Mouse (Mus musculus): ENCODE results near the gene Cubn. TPM values are rescaled to one million over a fixed set of nuclear protein-coding genes. Genes with fewer than 3 reads are reported as not detected.

The Cubn gene
- polyA plus RNA-seq, 1 experiment from 2014 or later = 0.40 TPM

- Histone ChIP-seq H3K4me2 (ENCODE audit: low read length) (no peak overlapping the region), H3K9me3 (ENCODE audit: control insufficient read depth, low read length) (no peaks in the 10 kb centered on the region)
- 85% methylated on average over 5 of the region's 5 CpGs for WGBS
Measured at GRCm38 (mm10) chr2:13404986-13405678, 86.5 kb downstream of the Cubn start.

GRCm38 (mm10) chr2:13400831-13401230 lies 90.8 kb downstream of the Cubn start:
- H3K27ac ChIP-seq (ENCODE audit: low read depth, low read length) = no peak overlapping the region
- no peaks in the 10 kb centered on the region for H3K27me3 ChIP-seq (replicated peaks; ENCODE audit: control insufficient read depth, insufficient read depth, low read length)
- H3K36me3 ChIP-seq (ENCODE audit: control insufficient read depth, insufficient read depth, low read length) = no peaks in the 10 kb centered on the region
- 85% methylated on average over 6 of the region's 6 CpGs for WGBS
- H3K4me3 ChIP-seq (ENCODE audit: low read length) = no peak overlapping the region
- no peak overlapping the region for H3K4me2 ChIP-seq (ENCODE audit: low read length)
- no peaks in the 10 kb centered on the region for H3K9me3 ChIP-seq (ENCODE audit: control insufficient read depth, low read length)
- no peak overlapping the region for H3K9ac ChIP-seq (ENCODE audit: low read depth, low read length)
- ATAC-seq = no peak
- H3K4me1 ChIP-seq (ENCODE audit: control insufficient read depth, insufficient read depth, low read depth, low read length) = peaks cover 7% of the 10 kb centered on the region

More at GRCm38 (mm10) chr2:13404986-13405678, 86.5 kb downstream of the Cubn start:
- ATAC-seq = no peak
- Histone ChIP-seq H3K4me1 (ENCODE audit: control insufficient read depth, insufficient read depth, low read depth, low read length) (peaks cover 5% of the 10 kb centered on the region; the same call in 1 of the 2 replicates), H3K4me3 (ENCODE audit: low read length) (no peak overlapping the region), H3K9ac (ENCODE audit: low read depth, low read length) (no peak overlapping the region), H3K27ac (ENCODE audit: low read depth, low read length) (no peak overlapping the region), H3K27me3 (replicated peaks; ENCODE audit: control insufficient read depth, insufficient read depth, low read length) (no peaks in the 10 kb centered on the region), H3K36me3 (ENCODE audit: control insufficient read depth, insufficient read depth, low read length) (no peaks in the 10 kb centered on the region)

- Histone ChIP-seq H3K4me3 (ENCODE audit: low read length) (no peak overlapping the region), H3K27ac (ENCODE audit: low read depth, low read length) (peak overlapping the region; percentile 54), H3K4me1 (ENCODE audit: control insufficient read depth, insufficient read depth, low read depth, low read length) (peaks cover 9% of the 10 kb centered on the region), H3K9ac (ENCODE audit: low read depth, low read length) (no peak overlapping the region), H3K4me2 (ENCODE audit: low read length) (no peak overlapping the region), H3K36me3 (ENCODE audit: control insufficient read depth, insufficient read depth, low read length) (no peaks in the 10 kb centered on the region), H3K27me3 (replicated peaks; ENCODE audit: control insufficient read depth, insufficient read depth, low read length) (no peaks in the 10 kb centered on the region), H3K9me3 (ENCODE audit: control insufficient read depth, low read length) (no peaks in the 10 kb centered on the region)
- ATAC-seq = peak; percentile 54
- 48% methylated on average over 5 of the region's 5 CpGs for WGBS
Measured at GRCm38 (mm10) chr2:13399480-13400072, 92.0 kb downstream of the Cubn start.

GRCm38 (mm10) chr2:13398955-13399354 lies 92.7 kb downstream of the Cubn start:
- Histone ChIP-seq H3K27me3 (replicated peaks; ENCODE audit: control insufficient read depth, insufficient read depth, low read length) (no peaks in the 10 kb centered on the region), H3K27ac (ENCODE audit: low read depth, low read length) (peak overlapping the region; percentile 56), H3K9me3 (ENCODE audit: control insufficient read depth, low read length) (no peaks in the 10 kb centered on the region), H3K36me3 (ENCODE audit: control insufficient read depth, insufficient read depth, low read length) (no peaks in the 10 kb centered on the region), H3K4me3 (ENCODE audit: low read length) (no peak overlapping the region), H3K9ac (ENCODE audit: low read depth, low read length) (no peak overlapping the region), H3K4me1 (ENCODE audit: control insufficient read depth, insufficient read depth, low read depth, low read length) (peaks cover 10% of the 10 kb centered on the region), H3K4me2 (ENCODE audit: low read length) (no peak overlapping the region)
- ATAC-seq = peak; percentile 90
- WGBS = 8% methylated on average over 2 of the region's 2 CpGs

GRCm38 (mm10) chr2:13398551-13398950 lies 93.1 kb downstream of the Cubn start:
- no peaks in the 10 kb centered on the region for H3K9me3 ChIP-seq (ENCODE audit: control insufficient read depth, low read length)
- H3K4me3 ChIP-seq (ENCODE audit: low read length) = no peak overlapping the region
- peak overlapping the region; percentile 56; the same call in 1 of the 2 replicates for H3K27ac ChIP-seq (ENCODE audit: low read depth, low read length)
- peaks cover 10% of the 10 kb centered on the region for H3K4me1 ChIP-seq (ENCODE audit: control insufficient read depth, insufficient read depth, low read depth, low read length)
- no peaks in the 10 kb centered on the region for H3K36me3 ChIP-seq (ENCODE audit: control insufficient read depth, insufficient read depth, low read length)
- no peak overlapping the region for H3K9ac ChIP-seq (ENCODE audit: low read depth, low read length)
- no peaks in the 10 kb centered on the region for H3K27me3 ChIP-seq (replicated peaks; ENCODE audit: control insufficient read depth, insufficient read depth, low read length)
- peak; percentile 66 for ATAC-seq
- WGBS = 33% methylated on average over 4 of the region's 4 CpGs
- H3K4me2 ChIP-seq (ENCODE audit: low read length) = no peak overlapping the region

GRCm38 (mm10) chr2:13396124-13396540 lies 95.5 kb downstream of the Cubn start:
- no peak overlapping the region for H3K9ac ChIP-seq (ENCODE audit: low read depth, low read length)
- H3K27ac ChIP-seq (ENCODE audit: low read depth, low read length) = no peak overlapping the region; the same call in 1 of the 2 replicates
- H3K36me3 ChIP-seq (ENCODE audit: control insufficient read depth, insufficient read depth, low read length) = no peaks in the 10 kb centered on the region
- no peaks in the 10 kb centered on the region for H3K27me3 ChIP-seq (replicated peaks; ENCODE audit: control insufficient read depth, insufficient read depth, low read length)
- H3K4me2 ChIP-seq (ENCODE audit: low read length) = no peak overlapping the region
- H3K9me3 ChIP-seq (ENCODE audit: control insufficient read depth, low read length) = no peaks in the 10 kb centered on the region
- 24% methylated on average over 3 of the region's 3 CpGs for WGBS
- H3K4me3 ChIP-seq (ENCODE audit: low read length) = no peak overlapping the region
- peaks cover 10% of the 10 kb centered on the region for H3K4me1 ChIP-seq (ENCODE audit: control insufficient read depth, insufficient read depth, low read depth, low read length)
- ATAC-seq = no peak

- Histone ChIP-seq H3K27ac (ENCODE audit: low read depth, low read length) (no peak overlapping the region), H3K4me2 (ENCODE audit: low read length) (no peak overlapping the region), H3K36me3 (ENCODE audit: control insufficient read depth, insufficient read depth, low read length) (no peaks in the 10 kb centered on the region), H3K4me3 (ENCODE audit: low read length) (no peak overlapping the region), H3K27me3 (replicated peaks; ENCODE audit: control insufficient read depth, insufficient read depth, low read length) (no peaks in the 10 kb centered on the region), H3K9me3 (ENCODE audit: control insufficient read depth, low read length) (no peaks in the 10 kb centered on the region), H3K9ac (ENCODE audit: low read depth, low read length) (no peak overlapping the region), H3K4me1 (ENCODE audit: control insufficient read depth, insufficient read depth, low read depth, low read length) (peaks cover 2% of the 10 kb centered on the region; the same call in 1 of the 2 replicates)
- WGBS = 63% methylated on average over 3 of the region's 3 CpGs
- ATAC-seq = no peak
Measured at GRCm38 (mm10) chr2:13391018-13391417, 100.6 kb downstream of the Cubn start.

- Histone ChIP-seq H3K4me3 (ENCODE audit: low read length) (no peak overlapping the region), H3K27ac (ENCODE audit: low read depth, low read length) (no peak overlapping the region), H3K9ac (ENCODE audit: low read depth, low read length) (no peak overlapping the region), H3K9me3 (ENCODE audit: control insufficient read depth, low read length) (no peaks in the 10 kb centered on the region), H3K27me3 (replicated peaks; ENCODE audit: control insufficient read depth, insufficient read depth, low read length) (no peaks in the 10 kb centered on the region), H3K36me3 (ENCODE audit: control insufficient read depth, insufficient read depth, low read length) (no peaks in the 10 kb centered on the region), H3K4me1 (ENCODE audit: control insufficient read depth, insufficient read depth, low read depth, low read length) (no peaks in the 10 kb centered on the region; the same call in 1 of the 2 replicates), H3K4me2 (ENCODE audit: low read length) (no peak overlapping the region)
- peak; percentile 18; the same call in 1 of the 2 replicates for ATAC-seq
- WGBS = 80% methylated on average over 5 of the region's 5 CpGs
Measured at GRCm38 (mm10) chr2:13386631-13387030, 105.0 kb downstream of the Cubn start.

GRCm38 (mm10) chr2:13385542-13386345 lies 105.9 kb downstream of the Cubn start:
- Histone ChIP-seq H3K4me3 (ENCODE audit: low read length) (no peak overlapping the region), H3K9me3 (ENCODE audit: control insufficient read depth, low read length) (no peaks in the 10 kb centered on the region), H3K4me1 (ENCODE audit: control insufficient read depth, insufficient read depth, low read depth, low read length) (no peaks in the 10 kb centered on the region; the same call in 1 of the 2 replicates), H3K9ac (ENCODE audit: low read depth, low read length) (no peak overlapping the region), H3K36me3 (ENCODE audit: control insufficient read depth, insufficient read depth, low read length) (no peaks in the 10 kb centered on the region), H3K27me3 (replicated peaks; ENCODE audit: control insufficient read depth, insufficient read depth, low read length) (no peaks in the 10 kb centered on the region), H3K27ac (ENCODE audit: low read depth, low read length) (peak overlapping the region; percentile 29), H3K4me2 (ENCODE audit: low read length) (no peak overlapping the region)
- ATAC-seq = peak; percentile 58
- WGBS = 38% methylated on average over 3 of the region's 3 CpGs

All from hindbrain, embryonic 16.5 days (tissue).